17 mouse cellular contexts compared by ENCODE assay signal in genomic region chr12:108647784-108648183, GRCm38 (mm10). TPM values are rescaled to one million over a fixed set of nuclear protein-coding genes. Genes with fewer than 3 reads are reported as not detected.
"Had no signal": no experiment of that assay in that cellular context is flagged by ENCODE, and none has a peak within 500 bp of the region (broad histone marks: within the 10 kb centered on the region; RNA-seq: fewer than 3 reads in every experiment).

No protein-coding gene starts in this region.

- H3K4me3 ChIP-seq: hindbrain, embryonic 15.5 days; kidney, embryonic 15.5 days; liver, embryonic 13.5 days; lung, embryonic 15.5 days; midbrain, embryonic 12.5 days; midbrain, embryonic 15.5 days; neural tube, embryonic 13.5 days had no signal

- H3K9me3 ChIP-seq: hindbrain, embryonic 15.5 days; kidney, embryonic 15.5 days; liver, embryonic 13.5 days; lung, embryonic 15.5 days; midbrain, embryonic 12.5 days; midbrain, embryonic 15.5 days; neural tube, embryonic 13.5 days had no signal

- H3K27ac ChIP-seq: hindbrain, embryonic 15.5 days; kidney, embryonic 15.5 days; liver, embryonic 13.5 days; lung, embryonic 15.5 days; midbrain, embryonic 12.5 days; midbrain, embryonic 15.5 days; neural tube, embryonic 13.5 days; stomach, postnatal 0 days had no signal

- H3K4me2 ChIP-seq: hindbrain, embryonic 15.5 days; kidney, embryonic 15.5 days; liver, embryonic 13.5 days; lung, embryonic 15.5 days; midbrain, embryonic 12.5 days; midbrain, embryonic 15.5 days; neural tube, embryonic 13.5 days had no signal

- H3K9ac ChIP-seq: hindbrain, embryonic 15.5 days; kidney, embryonic 15.5 days; liver, embryonic 13.5 days; lung, embryonic 15.5 days; midbrain, embryonic 12.5 days; midbrain, embryonic 15.5 days; neural tube, embryonic 13.5 days had no signal

- DNase-seq: kidney, adult 2 months; kidney, postnatal 10 days; kidney, postnatal 36 days; liver, embryonic 13.5 days; retina, postnatal 1 day; right cerebral cortex, postnatal 25 days; spleen, adult 18-20 months; thymus, postnatal 25 days had no signal

- H3K4me1 ChIP-seq: hindbrain, embryonic 15.5 days; lung, embryonic 15.5 days; midbrain, embryonic 12.5 days; midbrain, embryonic 15.5 days; neural tube, embryonic 13.5 days had no signal

- ATAC-seq: intestine, postnatal 0 days; midbrain, embryonic 15.5 days had no signal

- H3K27me3 ChIP-seq: hindbrain, embryonic 15.5 days; kidney, embryonic 15.5 days; liver, embryonic 13.5 days; lung, embryonic 15.5 days; midbrain, embryonic 12.5 days; midbrain, embryonic 15.5 days; neural tube, embryonic 13.5 days had no signal

RNA-seq across cellular contexts. Expression of gene Degs2, which starts 54.3 kb away (rescaled TPM):
- total RNA-seq: neutrophil, adult 5-6 weeks had no signal
